Mouse (Mus musculus) gastrocnemius, postnatal 36 days (tissue): ENCODE results near the gene Mbtps2. TPM values are rescaled to one million over a fixed set of nuclear protein-coding genes. Genes with fewer than 3 reads are reported as not detected.

ENCODE experiments used
- DNase-seq, 2 experiments: peaks; one replicate each; pipeline ENCODE4 v3.0.0; 2022
- intact Hi-C: fragments of 180-260 bp; cut with DNase I; formaldehyde crosslinking; loops from one replicate; pipeline ENCODE4 v1.15.1; 2025
- total RNA-seq, 2 experiments: library from RNA; stranded (reverse); gene quantifications; 2 replicates each; pipeline ENCODE4 v1.2.3; 2021

The Mbtps2 gene
- total RNA-seq, 2 experiments from 2014 or later, result 12.6 to 14.2 TPM

DNA sequence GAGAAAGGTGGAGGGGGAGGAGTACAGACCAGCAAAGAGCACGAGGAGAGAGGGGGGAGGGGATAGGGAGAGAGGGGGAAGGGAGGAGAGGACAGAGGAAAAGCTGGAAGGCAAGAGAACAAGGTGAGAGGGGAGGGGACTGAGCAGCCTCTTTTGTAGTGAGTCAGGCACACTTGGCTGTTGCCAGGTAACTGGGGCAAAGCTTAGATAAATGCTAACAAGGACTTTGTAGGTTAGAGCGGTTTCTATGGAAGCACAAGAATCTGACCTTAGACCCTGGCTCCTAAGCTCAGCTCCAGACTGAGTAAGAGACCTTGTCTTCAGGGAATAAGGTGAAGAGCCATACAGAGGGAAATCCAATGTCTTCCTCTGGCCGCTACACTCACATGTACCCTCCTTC lies 51.4 kb downstream of the Mbtps2 start:
- DNase-seq, result no peak
- intact Hi-C loops, result no loop called here

DNA sequence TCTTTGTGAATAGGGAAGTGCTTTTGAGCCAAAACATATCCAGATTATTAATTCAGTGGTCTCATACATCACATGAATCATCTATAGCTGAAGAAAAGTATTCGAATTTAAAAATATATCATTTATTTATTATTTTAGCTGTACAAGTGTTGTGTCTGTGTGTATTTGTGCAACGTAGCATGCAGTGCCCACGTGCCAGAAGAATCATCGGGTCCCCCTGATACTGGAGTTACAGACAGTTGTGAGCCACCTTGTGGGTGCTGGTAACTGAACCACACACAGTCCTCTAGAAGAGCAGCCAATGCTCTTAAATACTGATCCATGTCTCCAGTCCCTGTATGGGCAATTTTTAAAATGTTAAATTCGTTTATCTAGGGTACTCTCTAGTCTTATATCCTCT lies 92.1 kb downstream of the Mbtps2 start:
- DNase-seq, result no peak
- intact Hi-C loops, result no loop called here

DNA sequence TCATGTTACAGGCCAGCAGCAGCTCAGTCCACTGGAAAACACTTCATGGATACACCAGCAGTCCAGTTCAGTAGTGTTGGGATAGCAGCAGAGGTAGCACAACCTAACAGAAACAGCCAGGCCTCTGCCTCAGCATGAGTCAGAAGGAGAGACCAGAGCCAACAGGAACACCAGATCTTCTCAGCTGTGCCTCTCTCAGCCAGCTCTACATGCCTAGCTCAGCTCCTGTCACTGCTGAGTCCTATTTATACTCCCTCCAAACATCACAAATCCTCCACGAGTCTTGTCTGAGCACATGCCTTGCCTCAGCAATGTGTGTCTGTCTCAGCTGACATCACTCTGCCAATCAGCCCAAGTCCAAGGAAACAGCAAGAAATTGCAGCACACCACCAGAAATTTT lies 94.0 kb downstream of the Mbtps2 start:
- intact Hi-C loops, result no loop called here
- no peak for DNase-seq

DNA sequence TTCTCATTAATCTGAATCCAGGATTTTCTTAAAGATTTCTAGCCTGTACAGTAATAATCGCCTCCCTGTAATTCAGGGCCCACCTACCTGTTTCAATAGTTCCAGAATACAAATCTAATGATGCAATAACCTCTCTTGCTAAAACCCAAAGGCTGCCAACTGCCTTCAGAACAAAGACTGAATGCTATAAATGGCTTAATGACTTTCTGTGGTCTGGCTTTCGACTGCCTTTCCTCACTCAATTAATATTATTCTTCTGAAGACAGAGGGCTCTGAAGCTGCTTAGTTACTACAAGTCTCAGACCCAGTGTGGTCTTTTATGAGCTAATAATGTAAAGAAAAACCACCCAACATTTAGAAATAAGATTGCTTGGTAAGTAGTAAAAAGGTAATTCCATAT lies 96.6 kb downstream of the Mbtps2 start:
- intact Hi-C loops, result no loop called here

DNA sequence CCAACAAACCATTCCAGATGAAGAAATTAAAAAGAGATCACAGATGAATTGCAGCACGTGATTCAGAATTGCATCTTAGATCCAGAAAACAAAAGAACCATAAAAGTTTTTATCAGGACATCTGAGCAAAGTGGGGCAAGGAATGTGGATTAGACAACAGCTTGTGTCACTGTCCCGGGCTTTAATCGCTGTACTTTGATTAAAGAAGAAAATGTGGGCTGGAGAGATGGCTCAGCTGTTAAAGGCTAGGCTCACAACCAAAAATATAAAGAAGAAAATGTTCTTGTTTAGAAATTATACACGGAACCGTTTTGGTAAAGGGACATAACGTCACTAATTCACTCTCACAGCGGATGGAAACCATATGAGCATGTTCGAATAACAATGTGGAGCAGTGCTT lies 98.5 kb downstream of the Mbtps2 start:
- DNase-seq, result no peak
- intact Hi-C loops, result no loop called here

More for the DNA sequence above, 96.6 kb downstream of the Mbtps2 start:
- no peak for DNase-seq

DNA sequence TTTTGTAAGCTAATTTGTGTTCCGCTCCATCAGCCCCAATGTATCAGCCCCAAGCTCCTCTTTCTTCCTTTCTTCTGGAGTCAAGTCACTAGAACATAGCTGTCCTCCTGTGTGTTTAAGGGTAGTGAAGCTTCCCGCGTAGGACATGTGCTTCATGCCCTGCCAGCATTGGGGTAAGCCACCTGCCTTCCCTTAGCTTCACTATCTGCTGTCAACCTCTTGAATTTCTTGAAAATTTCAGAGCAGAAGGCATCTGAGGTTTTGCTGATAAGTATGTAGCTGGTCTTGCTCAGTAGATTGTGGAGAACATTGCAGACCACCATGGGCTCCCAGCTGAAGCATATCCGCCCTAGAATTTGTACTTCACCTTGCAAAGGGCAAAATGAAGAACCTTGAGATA lies 105.4 kb downstream of the Mbtps2 start:
- DNase-seq, result no peak
- intact Hi-C loops, result loop anchor here (10.0 kb wide), 1 partner anchor 102 kb away; the partner anchor contains the start of gene Mbtps2

DNA sequence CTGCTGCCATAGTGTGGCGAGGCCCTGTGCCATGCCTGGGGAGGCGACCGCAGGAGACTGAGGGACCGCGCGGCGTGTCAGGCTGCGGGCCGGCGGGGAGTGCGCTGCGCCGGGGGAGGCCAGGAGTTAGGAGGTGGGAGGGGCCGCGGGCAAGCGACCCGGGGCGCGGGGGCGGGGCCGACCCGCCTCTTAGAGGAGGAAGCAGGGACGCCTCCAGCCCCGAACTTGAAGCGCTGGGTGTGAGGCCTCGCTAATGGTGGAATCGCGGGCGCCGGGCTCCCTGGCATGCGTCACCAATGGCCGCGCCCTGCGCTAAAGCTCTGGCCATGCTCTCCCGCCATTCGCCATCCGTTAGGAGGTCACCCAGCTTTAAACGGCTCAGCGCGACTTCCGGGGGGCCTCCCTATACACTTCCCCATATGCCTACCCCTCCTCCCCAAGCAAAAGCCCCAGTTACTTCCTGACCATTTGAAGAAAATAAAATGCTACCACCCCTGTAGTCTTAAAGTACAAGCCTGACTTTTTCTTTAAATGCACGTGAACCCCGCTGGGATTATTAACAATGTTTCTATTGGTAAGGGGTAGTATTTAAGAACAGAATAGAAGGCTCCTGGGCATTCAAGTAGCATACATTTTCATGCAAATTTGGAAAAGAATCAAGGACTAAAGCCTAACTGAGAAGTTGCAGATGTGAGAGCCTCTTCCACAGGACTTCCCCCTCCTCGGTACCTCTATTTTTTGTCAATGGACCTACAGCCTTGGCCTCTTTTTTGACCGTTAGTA lies 106.4 kb downstream of the Mbtps2 start, which contains the start of gene Sms:
Sms (minus strand) TSS at position 344 of the 783 bp plus-strand sequence.
- intact Hi-C loops, result loop anchor here (10.0 kb wide), 1 partner anchor 103 kb away; the partner anchor contains the start of gene Mbtps2
- peak; percentile 41 to 42 for DNase-seq

DNA sequence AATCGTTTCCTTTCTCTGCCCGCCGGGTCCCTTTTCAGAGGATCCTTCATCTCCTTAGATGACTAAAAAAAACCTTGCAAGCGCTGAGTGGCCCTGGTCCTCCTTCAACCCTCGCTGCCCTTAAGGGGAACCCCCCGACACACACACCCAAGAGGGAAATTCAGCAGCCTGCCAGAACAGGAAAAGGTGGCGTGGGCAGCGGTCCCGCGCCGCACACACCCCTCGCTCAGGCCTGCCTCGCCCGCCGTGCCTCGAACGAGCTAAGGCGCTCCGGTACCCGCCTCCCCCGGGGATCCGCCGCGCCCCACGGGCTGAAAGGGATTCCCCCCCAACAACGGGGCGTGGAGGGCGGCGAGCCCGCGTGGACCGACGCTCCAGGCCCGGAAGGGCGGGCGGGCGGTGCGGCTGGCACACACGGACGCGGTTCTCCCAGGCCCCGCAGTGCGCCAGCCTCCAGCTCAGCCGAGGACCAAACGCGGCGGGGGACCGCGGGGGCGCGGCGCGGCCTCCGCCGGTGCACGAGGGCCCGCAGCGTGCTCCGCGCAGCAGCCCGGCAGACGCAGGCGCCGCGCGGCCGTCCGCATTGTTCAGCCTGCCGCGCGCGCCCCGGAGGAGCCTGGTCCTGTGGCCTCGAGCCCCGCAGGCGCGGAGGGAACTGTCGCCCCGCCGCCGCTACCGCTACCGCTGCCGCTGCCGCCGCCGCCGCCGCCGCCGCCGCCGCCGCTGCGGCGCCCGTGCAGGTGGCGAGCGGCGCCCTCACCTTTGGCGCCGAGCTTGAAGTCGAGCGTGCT lies 107.2 kb downstream of the Mbtps2 start:
- peak; percentile 4 to 11 for DNase-seq
- intact Hi-C loops, result loop anchor here (10.0 kb wide), 1 partner anchor 103 kb away; the partner anchor contains the start of gene Mbtps2

DNA sequence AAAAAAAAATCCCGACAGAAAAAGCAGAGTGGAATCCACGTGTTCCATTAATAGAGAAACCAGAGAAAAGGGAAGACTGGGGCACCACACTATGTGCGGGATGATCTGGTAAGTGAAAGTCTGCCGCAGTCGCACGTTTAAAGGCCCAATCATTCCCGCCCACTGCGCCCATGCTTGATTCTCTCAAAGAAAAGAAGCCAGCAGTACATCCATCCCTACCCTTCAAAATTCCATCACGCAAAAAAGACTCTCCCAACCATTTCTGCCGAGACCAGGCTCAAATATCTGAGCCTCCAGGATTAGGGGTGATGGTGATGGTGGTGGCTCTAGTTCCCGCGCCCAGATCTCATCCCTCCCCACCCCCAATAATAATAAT lies 107.8 kb downstream of the Mbtps2 start:
- no peak for DNase-seq
- intact Hi-C loops, result loop anchor here (10.0 kb wide), 1 partner anchor 104 kb away; the partner anchor contains the start of gene Mbtps2

DNA sequence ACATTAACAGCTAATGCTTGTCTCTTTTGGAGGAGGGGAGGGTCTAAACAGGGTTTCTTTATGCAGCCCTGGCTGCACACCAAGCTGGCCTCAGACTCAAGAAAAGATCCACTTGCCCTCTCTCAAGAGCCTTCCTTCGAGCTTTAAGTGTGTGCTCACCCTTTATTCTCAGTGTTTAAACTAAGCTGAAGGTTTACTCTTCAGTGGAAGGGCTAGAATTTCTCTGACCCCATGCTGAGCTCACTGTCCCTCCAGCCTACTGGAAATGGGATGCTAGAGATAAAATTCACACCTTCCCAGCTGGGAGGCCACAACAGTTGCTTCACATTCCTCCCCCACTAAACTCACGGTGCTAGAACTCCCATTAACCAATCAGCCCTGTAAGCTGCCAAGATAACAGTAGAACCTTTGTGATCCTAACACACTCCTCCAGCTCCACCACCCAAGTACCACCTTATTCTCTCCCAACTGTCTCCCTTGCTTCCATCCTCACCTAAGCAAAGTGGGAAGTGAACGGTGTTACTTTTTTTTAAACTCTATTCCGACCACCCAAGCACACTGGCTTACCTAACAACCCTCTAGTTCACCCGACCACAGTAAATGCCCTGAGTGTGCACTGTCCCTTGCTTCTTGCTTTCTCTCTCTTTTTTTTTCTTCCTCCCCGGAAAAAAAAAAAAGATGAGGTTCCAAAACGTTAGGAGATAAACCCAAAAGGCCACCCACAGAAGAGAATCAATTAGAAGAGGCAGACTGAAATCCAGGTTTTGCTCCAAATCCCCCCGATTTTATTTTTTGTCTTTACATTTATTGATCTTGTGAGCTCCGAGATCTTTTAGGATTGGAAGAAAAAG lies 108.4 kb downstream of the Mbtps2 start:
- intact Hi-C loops, result loop anchor here (10.0 kb wide), 1 partner anchor 105 kb away; the partner anchor contains the start of gene Mbtps2

DNA sequence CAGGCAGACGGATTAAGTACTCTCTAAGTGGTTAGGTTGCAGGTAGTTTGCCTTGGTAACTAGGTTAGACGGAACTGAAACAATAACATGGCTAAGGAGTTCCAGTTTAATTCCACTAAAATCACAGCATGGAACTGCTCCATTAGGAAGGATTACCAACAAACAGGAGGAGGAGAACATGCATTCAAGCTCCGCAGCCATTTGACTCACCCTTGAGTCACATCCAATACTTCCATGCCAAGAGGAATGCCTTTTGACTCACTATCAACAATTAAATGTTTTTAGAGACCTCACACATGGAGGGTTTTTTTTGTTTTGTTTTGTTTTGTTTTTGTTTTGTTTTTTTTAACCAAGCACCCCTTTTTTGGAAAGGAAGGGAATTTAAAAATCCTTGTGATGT lies 109.7 kb downstream of the Mbtps2 start:
- intact Hi-C loops, result no loop called here
- DNase-seq, result no peak

More for the DNA sequence above, 108.4 kb downstream of the Mbtps2 start:
- no peak for DNase-seq

DNA sequence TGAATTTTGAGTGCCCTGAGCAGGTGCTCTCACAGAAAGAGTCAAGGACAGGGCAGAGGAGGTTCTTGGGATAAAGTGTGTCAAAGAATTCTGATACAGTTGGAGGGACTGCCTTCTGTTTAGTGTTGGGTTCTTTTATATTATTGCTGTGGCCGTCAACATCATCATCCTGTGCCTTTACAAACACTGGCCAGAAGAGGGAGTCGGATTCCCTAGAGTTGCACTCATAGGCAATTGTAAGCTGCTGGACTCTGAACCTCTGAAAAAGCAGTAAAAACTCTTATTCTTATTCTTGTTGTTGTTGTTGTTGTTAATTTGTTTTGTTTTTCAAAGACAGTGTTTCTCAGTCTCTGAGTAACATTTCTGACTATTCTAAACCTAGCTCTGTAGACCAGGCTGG lies 111.8 kb downstream of the Mbtps2 start:
- peak in 1 of 2 experiments; percentile 9 for DNase-seq
- intact Hi-C loops, result no loop called here

Other genes starting within 250 kb of the Mbtps2 start
- gene Phex, start 183.4 kb downstream of the Mbtps2 start, total RNA-seq, result under 1 TPM; 0.13 to 0.54 TPM
- 10 to 100 TPM; 50.7 to 61.0 TPM for gene Sms, start 106.4 kb downstream of the Mbtps2 start, total RNA-seq
- under 1 TPM; 0.46 to 0.99 TPM for gene Yy2, start 29.7 kb downstream of the Mbtps2 start, total RNA-seq
- 100 to 1,000 TPM; 281 to 289 TPM for gene Smpx, start 100.2 kb upstream of the Mbtps2 start, total RNA-seq
- 10 to 100 TPM; 14.2 to 26.3 TPM for gene Klhl34, start 219.7 kb upstream of the Mbtps2 start, total RNA-seq